Mouse (Mus musculus): Measurements from ENCODE around the gene Sftpd. TPM values are rescaled to one million over a fixed set of nuclear protein-coding genes. Genes with fewer than 3 reads are reported as not detected.

Gene Sftpd
- polyA plus RNA-seq (2014; fragmentation: Illumina TruSeq; extraction: RNeasy Lipid Tissue Mini Kit (QIAGEN cat#74804); ENCODE audit: low read depth, low replicate concordance) = not detected

GRCm38 (mm10) chr14:41185059-41185821 lies at the start of gene Sftpd:
Sftpd (minus strand) TSS chr14:41185149.

GRCm38 (mm10) chr14:41151220-41151898 lies 33.6 kb downstream of the Sftpd start, which contains the start of gene Mbl1:
Mbl1 (plus strand) TSS chr14:41151458.

GRCm38 (mm10) chr14:41131540-41131939 lies 53.4 kb downstream of the Sftpd start, which contains the start of gene Sftpa1:
Sftpa1 (plus strand) TSS chr14:41131782.

Other genes starting within 250 kb of the Sftpd start
- gene Tspan14, start 218.3 kb downstream of the Sftpd start, polyA plus RNA-seq (2014; fragmentation: Illumina TruSeq; extraction: RNeasy Lipid Tissue Mini Kit (QIAGEN cat#74804); ENCODE audit: low read depth, low replicate concordance) = 1.6 TPM
- 126 TPM for gene Fam213a, start 171.4 kb downstream of the Sftpd start, polyA plus RNA-seq (2014; fragmentation: Illumina TruSeq; extraction: RNeasy Lipid Tissue Mini Kit (QIAGEN cat#74804); ENCODE audit: low read depth, low replicate concordance)
- gene Dydc2, start 115.9 kb downstream of the Sftpd start, polyA plus RNA-seq (2014; fragmentation: Illumina TruSeq; extraction: RNeasy Lipid Tissue Mini Kit (QIAGEN cat#74804); ENCODE audit: low read depth, low replicate concordance) = 56.2 TPM
- gene Dydc1, start 112.2 kb downstream of the Sftpd start, polyA plus RNA-seq (2014; fragmentation: Illumina TruSeq; extraction: RNeasy Lipid Tissue Mini Kit (QIAGEN cat#74804); ENCODE audit: low read depth, low replicate concordance) = 149 TPM
- 0.24 TPM for gene Mat1a, start 80.1 kb downstream of the Sftpd start, polyA plus RNA-seq (2014; fragmentation: Illumina TruSeq; extraction: RNeasy Lipid Tissue Mini Kit (QIAGEN cat#74804); ENCODE audit: low read depth, low replicate concordance)
- gene Sftpa1, start 53.4 kb downstream of the Sftpd start, polyA plus RNA-seq (2014; fragmentation: Illumina TruSeq; extraction: RNeasy Lipid Tissue Mini Kit (QIAGEN cat#74804); ENCODE audit: low read depth, low replicate concordance) = 0.08 TPM
- gene Mbl1, start 33.7 kb downstream of the Sftpd start, polyA plus RNA-seq (2014; fragmentation: Illumina TruSeq; extraction: RNeasy Lipid Tissue Mini Kit (QIAGEN cat#74804); ENCODE audit: low read depth, low replicate concordance) = 0.25 TPM
- gene Gm2832, start 93.7 kb upstream of the Sftpd start, polyA plus RNA-seq (2014; fragmentation: Illumina TruSeq; extraction: RNeasy Lipid Tissue Mini Kit (QIAGEN cat#74804); ENCODE audit: low read depth, low replicate concordance) = 10.9 TPM
- 17.3 TPM for gene Gm5798, start 163.5 kb upstream of the Sftpd start, polyA plus RNA-seq (2014; fragmentation: Illumina TruSeq; extraction: RNeasy Lipid Tissue Mini Kit (QIAGEN cat#74804); ENCODE audit: low read depth, low replicate concordance)
- gene Gm7945, start 201.2 kb upstream of the Sftpd start, polyA plus RNA-seq (2014; fragmentation: Illumina TruSeq; extraction: RNeasy Lipid Tissue Mini Kit (QIAGEN cat#74804); ENCODE audit: low read depth, low replicate concordance) = 3.4 TPM
- gene Gm6482, start 223.1 kb upstream of the Sftpd start, polyA plus RNA-seq (2014; fragmentation: Illumina TruSeq; extraction: RNeasy Lipid Tissue Mini Kit (QIAGEN cat#74804); ENCODE audit: low read depth, low replicate concordance) = 1.5 TPM

Measured in testis, adult 10 weeks (tissue).